Mouse (Mus musculus) adrenal gland, adult (tissue): Measurements from ENCODE around the gene Sec31b.
A peak's percentile ranks its signal among the peaks of the same experiment; 100 is the strongest.

Source experiments
- DNase-seq, 2 experiments: peaks; one replicate each; pipeline ENCODE4 v3.0.0; 2022 to 2023; ENCODE audit warnings: low spot score in 1 of 2; ENCODE audit not compliant: inconsistent age in 2 of 2

Sec31b gene

GRCm38 (mm10) chr19:44487266-44487665 is 58.4 kb downstream of the Sec31b start:
- peak; percentile 68 to 84 for DNase-seq

- peak in 1 of 2 experiments; percentile 64 for DNase-seq
Observed at GRCm38 (mm10) chr19:44476541-44476940, 69.1 kb downstream of the Sec31b start.

- no peak for DNase-seq
Observed at GRCm38 (mm10) chr19:44475268-44475667, 70.4 kb downstream of the Sec31b start.

GRCm38 (mm10) chr19:44474158-44474557 is 71.5 kb downstream of the Sec31b start:
- peak; percentile 87 to 96 for DNase-seq
